Mouse (Mus musculus): ENCODE measurements at regions not wholly inside any gene's neighbourhood (a gene's known extent, or its start where the extent isn't known, plus 50 kb on each side); places are given as distances from the start of the nearest gene placed in this dataset.

- no peak for DNase-seq (ENCODE audit: low read depth)
Measured at GRCm38 (mm10) chr3:41476516-41476915, 79.0 kb upstream of the Jade1 start.

GRCm38 (mm10) chr3:41472586-41472985 lies 82.9 kb upstream of the Jade1 start:
- DNase-seq (ENCODE audit: low read depth) = no peak

GRCm38 (mm10) chr3:41469106-41469505 lies 86.4 kb upstream of the Jade1 start:
- DNase-seq (ENCODE audit: low read depth) = no peak

GRCm38 (mm10) chr3:41467857-41468256 lies 87.7 kb upstream of the Jade1 start:
- no peak for DNase-seq (ENCODE audit: low read depth)

GRCm38 (mm10) chr3:41465893-41466292 lies 89.6 kb upstream of the Jade1 start:
- DNase-seq (ENCODE audit: low read depth) = no peak

- DNase-seq (ENCODE audit: low read depth) = no peak
Measured at GRCm38 (mm10) chr3:41462953-41463644, 92.4 kb upstream of the Jade1 start.

GRCm38 (mm10) chr3:41460131-41460530 lies 95.4 kb upstream of the Jade1 start:
- DNase-seq (ENCODE audit: low read depth) = no peak

- no peak for DNase-seq (ENCODE audit: low read depth)
Measured at GRCm38 (mm10) chr3:41458156-41458555, 97.4 kb upstream of the Jade1 start.

- DNase-seq (ENCODE audit: low read depth) = no peak
Measured at GRCm38 (mm10) chr3:41453525-41453924, 102.0 kb upstream of the Jade1 start.

GRCm38 (mm10) chr3:41452716-41453090 lies 102.8 kb upstream of the Jade1 start:
- DNase-seq (ENCODE audit: low read depth) = no peak

- no peak for DNase-seq (ENCODE audit: low read depth)
Measured at GRCm38 (mm10) chr3:41452020-41452715, 103.4 kb upstream of the Jade1 start.

GRCm38 (mm10) chr3:41450696-41451095 lies 104.8 kb upstream of the Jade1 start:
- DNase-seq (ENCODE audit: low read depth) = no peak

- DNase-seq (ENCODE audit: low read depth) = no peak
Measured at GRCm38 (mm10) chr3:41444243-41444753, 111.2 kb upstream of the Jade1 start.

GRCm38 (mm10) chr3:41436238-41436637 lies 119.3 kb upstream of the Jade1 start:
- no peak for DNase-seq (ENCODE audit: low read depth)

GRCm38 (mm10) chr3:41433106-41433505 lies 122.4 kb upstream of the Jade1 start:
- DNase-seq (ENCODE audit: low read depth) = no peak

- no peak for DNase-seq (ENCODE audit: low read depth)
Measured at GRCm38 (mm10) chr3:41432376-41432775, 123.2 kb upstream of the Jade1 start.

- DNase-seq (ENCODE audit: low read depth) = no peak
Measured at GRCm38 (mm10) chr3:41430191-41430590, 125.3 kb upstream of the Jade1 start.

- no peak for DNase-seq (ENCODE audit: low read depth)
Measured at GRCm38 (mm10) chr3:41426946-41427345, 128.6 kb upstream of the Jade1 start.

GRCm38 (mm10) chr3:41425863-41426262 lies 129.7 kb upstream of the Jade1 start:
- DNase-seq (ENCODE audit: low read depth) = no peak

- DNase-seq (ENCODE audit: low read depth) = no peak
Measured at GRCm38 (mm10) chr3:41424142-41424939, 131.2 kb upstream of the Jade1 start.

GRCm38 (mm10) chr3:41423630-41424029 lies 131.9 kb upstream of the Jade1 start:
- DNase-seq (ENCODE audit: low read depth) = no peak

Measured in gonadal fat pad, adult 2 months (tissue).